Mouse (Mus musculus): ENCODE measurements around the gene Rtkn.

The Rtkn gene

GRCm38 (mm10) chr6:83134951-83135513 is at the start of gene Rtkn:
Gene Rtkn (plus strand): TSS chr6:83135463.
- CTCF ChIA-PET: interaction anchor here (0.5 to 0.8 kb wide), 2 partner anchors 24 to 129 kb away, joined by 3 to 14 read pairs; no protein-coding TSS in a partner anchor

GRCm38 (mm10) chr6:83086121-83087035 is 48.9 kb upstream of the Rtkn start, which contains the start of gene Lbx2:
Gene Lbx2 (plus strand): TSS chr6:83086367.
- CTCF ChIA-PET: no interaction called here

GRCm38 (mm10) chr6:83087205-83087925 is 47.9 kb upstream of the Rtkn start:
- CTCF ChIA-PET: no interaction called here

- CTCF ChIA-PET: no interaction called here
Observed at GRCm38 (mm10) chr6:83087926-83088260, 47.4 kb upstream of the Rtkn start.

GRCm38 (mm10) chr6:83092416-83093127 is 42.7 kb upstream of the Rtkn start:
- CTCF ChIA-PET: no interaction called here

- CTCF ChIA-PET: no interaction called here
Observed at GRCm38 (mm10) chr6:83095968-83096367, 39.3 kb upstream of the Rtkn start.

GRCm38 (mm10) chr6:83098411-83098810 is 36.9 kb upstream of the Rtkn start:
- CTCF ChIA-PET: interaction anchor here (0.7 kb wide), 1 partner anchor 26 kb away, joined by 6 read pairs; no protein-coding TSS in a partner anchor

GRCm38 (mm10) chr6:83101316-83101687 is 34.0 kb upstream of the Rtkn start, which contains the start of the genes Ccdc142 and Gm42688:
Gene Ccdc142 (plus strand): TSS chr6:83101601.
Gene Gm42688 (plus strand): TSS chr6:83101617.
- CTCF ChIA-PET: interaction anchor here (1.4 to 2.3 kb wide), 2 partner anchors 23 to 105 kb away, joined by 4 to 8 read pairs; no protein-coding TSS in a partner anchor

- CTCF ChIA-PET: interaction anchor here (0.6 to 2.3 kb wide), 4 partner anchors 18 to 105 kb away, joined by 3 to 8 read pairs (median 4); no protein-coding TSS in a partner anchor
Observed at GRCm38 (mm10) chr6:83101688-83102556, 33.3 kb upstream of the Rtkn start.

- CTCF ChIA-PET: interaction anchor here (1.0 kb wide), 1 partner anchor 82 kb away, joined by 3 read pairs; no protein-coding TSS in a partner anchor
Observed at GRCm38 (mm10) chr6:83103130-83103650, 32.1 kb upstream of the Rtkn start.

- CTCF ChIA-PET: no interaction called here
Observed at GRCm38 (mm10) chr6:83104158-83104557, 31.1 kb upstream of the Rtkn start.

- CTCF ChIA-PET: interaction anchor here (1.3 kb wide), 1 partner anchor 11 kb away, joined by 3 read pairs; no protein-coding TSS in a partner anchor
Observed at GRCm38 (mm10) chr6:83107566-83108400, 27.5 kb upstream of the Rtkn start.

GRCm38 (mm10) chr6:83108762-83109668 is 26.2 kb upstream of the Rtkn start, which contains the start of gene Mrpl53:
Gene Mrpl53 (plus strand): TSS chr6:83109040.
- CTCF ChIA-PET: interaction anchor here (0.6 to 1.3 kb wide), 3 partner anchors 10 to 104 kb away, joined by 3 to 14 read pairs (median 3); no protein-coding TSS in a partner anchor

- CTCF ChIA-PET: no interaction called here
Observed at GRCm38 (mm10) chr6:83111510-83112136, 23.6 kb upstream of the Rtkn start.

- CTCF ChIA-PET: no interaction called here
Observed at GRCm38 (mm10) chr6:83115011-83115671, 20.1 kb upstream of the Rtkn start, which contains the start of gene Mogs. Gene Mogs (plus strand): TSS chr6:83115496.

- CTCF ChIA-PET: no interaction called here
Observed at GRCm38 (mm10) chr6:83115682-83116372, 19.4 kb upstream of the Rtkn start.
